In the genomic region with DNA sequence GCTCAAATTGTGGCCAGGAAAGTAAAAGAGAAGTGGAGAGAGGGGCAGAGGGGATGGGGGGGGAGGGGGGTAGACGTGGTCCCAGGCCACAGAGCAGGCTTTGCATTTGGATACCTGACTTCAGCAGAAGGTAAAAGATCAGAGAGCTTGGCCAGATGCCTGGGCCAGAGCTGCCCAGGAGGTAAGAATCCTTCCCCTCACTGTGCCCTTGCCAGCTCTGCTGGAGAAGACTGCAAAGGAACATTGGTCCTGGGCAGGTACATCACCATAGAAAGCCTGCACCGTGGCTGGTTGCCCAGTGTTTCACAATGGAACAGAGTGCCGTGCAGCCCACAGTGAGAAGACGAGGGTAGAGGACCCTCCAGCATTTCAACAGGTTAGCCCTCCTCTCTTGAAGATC, we compare ENCODE assay signal across 22 mouse cellular contexts.
DNase-seq lines count a peak whose midpoint lies in the region; ATAC-seq and TF ChIP-seq lines count a peak whose summit lies in the region.
"Had no signal": no experiment of that assay in that cellular context is flagged by ENCODE, and none has a peak within 500 bp of the region (broad histone marks: within the 10 kb centered on the region; RNA-seq: fewer than 3 reads in every experiment).

No protein-coding gene starts in this region.

- no peak for TF ChIP-seq CTCF in lung, postnatal 0 days (IDR thresholded peaks at IDR 0.05)

- H3K36me3 ChIP-seq in kidney, embryonic 14.5 days (ENCODE audit: control insufficient read depth, insufficient read depth, low read length): no peaks in the 10 kb centered on the region
- no peaks in the 10 kb centered on the region for H3K36me3 ChIP-seq in lung, embryonic 15.5 days
- no peaks in the 10 kb centered on the region for H3K36me3 ChIP-seq in lung, postnatal 0 days (ENCODE audit: insufficient read depth, low read length)
- H3K36me3 ChIP-seq in midbrain, embryonic 16.5 days (ENCODE audit: control insufficient read depth, insufficient read depth, low read length): no peaks in the 10 kb centered on the region
- H3K36me3 ChIP-seq: embryonic facial prominence, embryonic 10.5 days; G1E; heart, embryonic 12.5 days had no signal

- no peak for TF ChIP-seq EP300 in lung, postnatal 0 days (IDR thresholded peaks at IDR 0.05)

- no peak overlapping the region for H3K4me2 ChIP-seq in kidney, embryonic 14.5 days (replicated peaks; ENCODE audit: low read depth, low read length)
- H3K4me2 ChIP-seq in lung, embryonic 15.5 days: no peak overlapping the region
- no peak overlapping the region for H3K4me2 ChIP-seq in lung, postnatal 0 days (replicated peaks; ENCODE audit: low read depth, low read length)
- no peak overlapping the region for H3K4me2 ChIP-seq in midbrain, embryonic 16.5 days (ENCODE audit: low read length)
- H3K4me2 ChIP-seq: forebrain, embryonic 13.5 days; heart, embryonic 12.5 days had no signal

- H3K9me3 ChIP-seq in kidney, embryonic 14.5 days (ENCODE audit: control insufficient read depth, low read length): no peaks in the 10 kb centered on the region
- no peaks in the 10 kb centered on the region for H3K9me3 ChIP-seq in lung, embryonic 15.5 days
- no peaks in the 10 kb centered on the region for H3K9me3 ChIP-seq in lung, postnatal 0 days (ENCODE audit: low read length)
- H3K9me3 ChIP-seq in midbrain, embryonic 16.5 days (replicated peaks; ENCODE audit: control insufficient read depth, low read length, poor library complexity, severe bottlenecking): no peaks in the 10 kb centered on the region
- H3K9me3 ChIP-seq: embryonic facial prominence, embryonic 10.5 days; forebrain, embryonic 13.5 days; G1E; heart, embryonic 12.5 days had no signal

- 77% methylated on average over 4 of the region's 4 CpGs for WGBS in kidney, embryonic 14.5 days
- 61% methylated on average over 4 of the region's 4 CpGs for WGBS in lung, embryonic 15.5 days
- 42% methylated on average over 4 of the region's 4 CpGs for WGBS in lung, postnatal 0 days
- 61% methylated on average over 4 of the region's 4 CpGs for WGBS in midbrain, embryonic 16.5 days

- H3K9ac ChIP-seq in kidney, embryonic 14.5 days (ENCODE audit: low read depth, low read length): no peak overlapping the region
- H3K9ac ChIP-seq in lung, embryonic 15.5 days: no peak overlapping the region
- no peak overlapping the region for H3K9ac ChIP-seq in lung, postnatal 0 days (replicated peaks; ENCODE audit: low read depth)
- no peak overlapping the region for H3K9ac ChIP-seq in midbrain, embryonic 16.5 days (ENCODE audit: low read depth, low read length)
- H3K9ac ChIP-seq: forebrain, embryonic 13.5 days; forebrain, postnatal 0 days; heart, embryonic 12.5 days had no signal

- no peak overlapping the region for H3K4me3 ChIP-seq in kidney, embryonic 14.5 days (ENCODE audit: low read length)
- no peak overlapping the region for H3K4me3 ChIP-seq in lung, embryonic 15.5 days
- no peak overlapping the region for H3K4me3 ChIP-seq in lung, postnatal 0 days (ENCODE audit: low read depth, low read length)
- H3K4me3 ChIP-seq in midbrain, embryonic 16.5 days (ENCODE audit: low read depth, low read length): no peak overlapping the region
- H3K4me3 ChIP-seq: embryonic facial prominence, embryonic 10.5 days; forebrain, embryonic 13.5 days; heart, adult 2 months; heart, embryonic 12.5 days had no signal

- no peaks in the 10 kb centered on the region for H3K27me3 ChIP-seq in kidney, embryonic 14.5 days (ENCODE audit: control insufficient read depth, insufficient read depth, low read length)
- no peaks in the 10 kb centered on the region for H3K27me3 ChIP-seq in lung, embryonic 15.5 days
- H3K27me3 ChIP-seq in lung, postnatal 0 days (replicated peaks; ENCODE audit: insufficient read depth, low read length): no peaks in the 10 kb centered on the region
- H3K27me3 ChIP-seq in midbrain, embryonic 16.5 days (ENCODE audit: control insufficient read depth, insufficient read depth, low read depth, low read length): no peaks in the 10 kb centered on the region
- H3K27me3 ChIP-seq: forebrain, embryonic 13.5 days; heart, embryonic 12.5 days had no signal

- ATAC-seq in kidney, embryonic 14.5 days (ENCODE audit: low FRiP score, low TSS enrichment): no peak
- peak; percentile 35; the same call in 1 of the 2 replicates for ATAC-seq in lung, embryonic 15.5 days (ENCODE audit: borderline replicate concordance, extremely low read depth, low FRiP score, low TSS enrichment)
- ATAC-seq in lung, postnatal 0 days: no peak
- ATAC-seq in midbrain, embryonic 16.5 days: no peak
- ATAC-seq: CD4-positive, CD25-positive, alpha-beta regulatory T cell, adult 4 months; forebrain, embryonic 13.5 days; forebrain, postnatal 0 days had no signal

- no peak overlapping the region for H3K27ac ChIP-seq in kidney, embryonic 14.5 days (ENCODE audit: low read depth, low read length)
- no peak overlapping the region for H3K27ac ChIP-seq in lung, embryonic 15.5 days
- H3K27ac ChIP-seq in lung, postnatal 0 days (ENCODE audit: low read length): no peak overlapping the region
- H3K27ac ChIP-seq in midbrain, embryonic 16.5 days (ENCODE audit: low read length): no peak overlapping the region
- H3K27ac ChIP-seq: embryonic facial prominence, embryonic 10.5 days; forebrain, embryonic 13.5 days; heart, adult 2 months had no signal

- H3K4me1 ChIP-seq in kidney, embryonic 14.5 days (ENCODE audit: control insufficient read depth, insufficient read depth, low read length): no peaks in the 10 kb centered on the region
- peaks cover 4% of the 10 kb centered on the region for H3K4me1 ChIP-seq in lung, embryonic 15.5 days
- no peaks in the 10 kb centered on the region for H3K4me1 ChIP-seq in lung, postnatal 0 days (ENCODE audit: insufficient read depth, low read depth, low read length)
- H3K4me1 ChIP-seq in midbrain, embryonic 16.5 days (ENCODE audit: control insufficient read depth, insufficient read depth, low read length): no peaks in the 10 kb centered on the region
- H3K4me1 ChIP-seq: forebrain, embryonic 13.5 days had no signal

- DNase-seq in cerebellum, postnatal 10 days: peak; percentile 13 to 27
- no peak for DNase-seq in cerebellum, postnatal 4 days (ENCODE audit: low spot score in 2 of 2)
- DNase-seq in kidney, adult 18-20 months: peak; percentile 77
- DNase-seq in lung, postnatal 0 days (ENCODE audit: low spot score): no peak
- DNase-seq in kidney, postnatal 14 days: peak; percentile 76
- DNase-seq: adrenal gland, adult 8-10 months; adrenal gland, postnatal 36 days; B cell, adult 2 months; cerebellum, adult 8-10 months; cerebellum, postnatal 36 days; forebrain, postnatal 0 days; gastrocnemius, postnatal 14 days; heart, adult 2 months; heart, postnatal 36 days had no signal

Comparison
In these comparisons a context has a peak if more than half of its experiments do, and no peak if none do; other contexts are left out.
1. DNase-seq: peak in cerebellum, postnatal 10 days (2 of 2), kidney, adult 18-20 months (single experiment) and kidney, postnatal 14 days (single experiment); none in cerebellum, postnatal 4 days (0 of 2) and lung, postnatal 0 days (single experiment).